Mouse (Mus musculus) neural tube, embryonic 14.5 days (tissue): Measurements from ENCODE around the gene Il6ra. TPM values are rescaled to one million over a fixed set of nuclear protein-coding genes. Genes with fewer than 3 reads are reported as not detected.

Experiments used
- ATAC-seq: fragments of 200-750 bp; cut with Nextera tagmentation; 2 replicates; pipeline ENCODE4 v1.8.0; 2017; ENCODE audit warnings: low read depth, mild to moderate bottlenecking, moderate TSS enrichment, moderate library complexity
- H3K27ac ChIP-seq: fragments of 300-500 bp; sonication (generic); 2 replicates; pipeline ENCODE4 v1.5.1; 2014; ENCODE audit warnings: low read depth, mild to moderate bottlenecking, control low read depth, low read length, moderate library complexity, mixed read lengths
- H3K27me3 ChIP-seq: fragments of 300-500 bp; sonication (generic); 2 replicates; pipeline ENCODE4 v1.6.1; 2014; ENCODE audit warnings: low read length; ENCODE audit not compliant: control insufficient read depth, insufficient read depth
- H3K36me3 ChIP-seq: fragments of 300-500 bp; sonication (generic); 2 replicates; pipeline ENCODE4 v1.6.1; 2014; ENCODE audit warnings: low read length, mixed read lengths; ENCODE audit not compliant: control insufficient read depth, insufficient read depth
- H3K4me1 ChIP-seq: fragments of 300-500 bp; sonication (generic); 2 replicates; pipeline ENCODE4 v1.6.1; 2014; ENCODE audit warnings: low read length; ENCODE audit not compliant: control insufficient read depth, insufficient read depth
- H3K4me2 ChIP-seq: fragments of 300-500 bp; sonication (generic); 2 replicates; pipeline ENCODE4 v1.6.1; 2014; ENCODE audit warnings: mild to moderate bottlenecking, low read depth, low read length, control low read depth
- H3K4me3 ChIP-seq: fragments of 300-500 bp; sonication (generic); 2 replicates; pipeline ENCODE4 v1.5.1; 2014; ENCODE audit warnings: low read depth, low read length, control low read depth, mixed read lengths
- H3K9ac ChIP-seq: fragments of 300-500 bp; sonication (generic); replicated peaks from 2 replicates; pipeline ENCODE4 v1.6.1; 2014; ENCODE audit warnings: low read depth, mild to moderate bottlenecking, control low read depth, low read length, mixed read lengths
- H3K9me3 ChIP-seq: fragments of 300-500 bp; sonication (generic); 2 replicates; pipeline ENCODE4 v1.6.1; 2016; ENCODE audit warnings: low read length; ENCODE audit not compliant: control insufficient read depth
- WGBS: fragments of 180-500 bp; shearing (Covaris S2); extraction: QIAGEN DNeasy Blood & Tissue Kit; methylation state at CpG from one replicate; pipeline ENCODE4 v1.1.7; 2014; 5-methylcytosine and 5-hydroxymethylcytosine counted together
- polyA plus RNA-seq: library from polyadenylated mRNA; unstranded; fragments of >200 nt; fragmentation: Nextera tagmentation; extraction: Ambion mirVana; gene quantifications from 2 replicates; pipeline ENCODE4 v1.2.1, GENCODE M21; 2014

Il6ra gene
- polyA plus RNA-seq, 1 experiment from 2014 or later, result 0.36 TPM

DNA sequence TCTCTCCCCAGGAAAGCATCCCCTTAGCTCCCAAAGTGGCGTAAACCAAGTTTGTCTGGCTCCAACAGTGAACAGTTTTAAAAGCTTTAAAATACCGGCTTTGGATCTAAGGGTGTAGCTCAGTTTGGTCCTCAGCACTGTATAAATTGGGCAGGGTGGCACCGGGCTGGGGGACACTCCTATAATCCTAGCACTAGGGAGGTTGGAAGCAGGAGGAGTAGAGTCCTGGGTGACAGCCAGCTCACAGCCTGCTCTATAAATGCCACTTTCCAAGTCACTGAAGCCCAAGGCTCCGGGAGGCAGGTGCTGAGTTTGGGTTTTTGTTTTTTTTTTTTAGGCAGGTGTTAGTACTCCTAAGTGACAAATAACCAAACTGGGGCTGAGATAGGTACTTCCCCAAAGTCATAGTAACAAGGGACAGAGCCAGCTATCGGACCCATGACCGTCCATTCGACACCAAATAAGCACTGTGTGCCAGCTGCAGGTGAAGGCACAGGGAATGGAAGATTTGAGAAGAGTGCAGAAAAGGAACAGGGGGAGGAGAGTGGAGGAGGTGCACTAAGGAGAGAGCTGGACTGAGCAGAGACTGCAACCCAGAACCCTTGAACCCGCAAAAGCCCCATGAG, 30.3 kb downstream of the Il6ra start:
- H3K27ac ChIP-seq, result no peak overlapping the region
- WGBS, result 86% methylated on average over 8 of the region's 8 CpGs

DNA sequence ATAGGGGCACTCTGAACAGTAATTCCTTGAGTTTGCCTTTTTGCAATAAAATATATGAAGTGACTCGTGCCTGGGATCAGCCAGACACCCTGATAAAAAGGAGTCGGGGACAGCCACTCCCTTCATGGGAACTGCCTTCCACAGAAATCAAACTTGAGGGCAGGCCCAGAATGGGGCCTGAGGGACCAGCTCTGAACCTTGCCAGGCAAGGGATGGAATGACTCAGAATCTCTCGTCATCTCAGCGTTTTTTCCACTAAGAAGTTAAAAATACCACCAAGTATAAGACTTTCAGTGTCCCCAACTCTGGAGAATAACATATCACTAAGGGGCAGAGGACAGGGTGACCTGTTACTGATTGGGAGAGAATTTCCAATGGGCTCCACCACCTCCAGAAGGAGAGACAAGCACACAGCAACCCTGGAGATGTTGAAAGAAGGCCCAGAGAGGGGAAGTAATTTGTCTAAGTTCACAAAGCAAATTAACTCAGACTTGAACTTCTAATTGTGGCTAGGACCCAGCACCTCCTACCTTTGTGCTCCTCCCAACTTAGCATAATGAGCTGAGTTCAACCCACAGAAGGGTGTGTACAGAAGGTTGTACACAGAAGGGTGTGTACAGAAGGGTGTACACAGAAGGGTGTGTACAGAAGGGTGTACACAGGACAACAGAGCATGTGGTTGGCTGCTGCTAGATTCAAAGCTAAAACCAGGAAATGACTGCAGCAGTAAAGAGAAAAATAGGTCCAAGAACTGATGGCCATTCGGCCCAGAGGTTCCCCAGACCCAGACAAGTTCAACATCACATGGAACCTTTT, 32.8 kb downstream of the Il6ra start:
- Histone ChIP-seq H3K4me2 (no peak overlapping the region), H3K9ac (no peak overlapping the region), H3K4me3 (no peak overlapping the region), H3K27ac (no peak overlapping the region), H3K9me3 (no peaks in the 10 kb centered on the region), H3K4me1 (no peaks in the 10 kb centered on the region), H3K36me3 (no peaks in the 10 kb centered on the region), H3K27me3 (no peaks in the 10 kb centered on the region)
- no peak for ATAC-seq
- WGBS, result 87% methylated on average over 5 of the region's 5 CpGs

More for the DNA sequence above, 30.3 kb downstream of the Il6ra start:
- no peak for ATAC-seq
- H3K4me3 ChIP-seq, result no peak overlapping the region
- H3K4me2 ChIP-seq, result no peak overlapping the region
- no peaks in the 10 kb centered on the region for H3K9me3 ChIP-seq
- H3K36me3 ChIP-seq, result no peaks in the 10 kb centered on the region
- H3K4me1 ChIP-seq, result no peaks in the 10 kb centered on the region
- H3K27me3 ChIP-seq, result no peaks in the 10 kb centered on the region
- no peak overlapping the region for H3K9ac ChIP-seq

DNA sequence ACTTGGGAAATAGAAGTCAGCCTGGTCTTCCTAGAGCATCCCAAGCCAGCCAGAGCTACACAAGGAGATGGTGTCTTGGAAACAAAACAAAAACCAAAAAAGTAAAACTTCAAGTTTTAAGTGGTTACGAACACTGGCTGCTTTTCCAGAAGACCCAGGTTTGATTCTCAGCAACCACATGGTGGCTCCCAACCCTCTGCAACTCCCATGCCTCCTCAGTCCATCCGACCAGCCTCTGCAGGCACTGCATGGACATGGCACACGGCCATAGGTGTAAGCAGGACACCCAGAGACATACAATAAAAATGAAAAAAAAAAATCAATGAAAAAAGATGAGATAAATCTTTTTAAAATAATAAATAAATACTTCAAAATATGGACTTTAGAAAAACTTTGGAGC, 33.7 kb downstream of the Il6ra start:
- ATAC-seq, result no peak
- Histone ChIP-seq H3K27ac (no peak overlapping the region), H3K27me3 (no peaks in the 10 kb centered on the region), H3K36me3 (no peaks in the 10 kb centered on the region), H3K9me3 (no peaks in the 10 kb centered on the region), H3K9ac (no peak overlapping the region), H3K4me1 (no peaks in the 10 kb centered on the region), H3K4me2 (no peak overlapping the region), H3K4me3 (no peak overlapping the region)
- WGBS, result 74% methylated on average over 3 of the region's 3 CpGs

- H3K27ac ChIP-seq, result no peak overlapping the region
- 64% methylated on average over 3 of the region's 3 CpGs for WGBS
- H3K9ac ChIP-seq, result no peak overlapping the region
- no peaks in the 10 kb centered on the region for H3K36me3 ChIP-seq
- ATAC-seq, result no peak
- H3K9me3 ChIP-seq, result no peaks in the 10 kb centered on the region
- H3K4me2 ChIP-seq, result no peak overlapping the region
- H3K4me3 ChIP-seq, result no peak overlapping the region
- H3K4me1 ChIP-seq, result no peaks in the 10 kb centered on the region
- no peaks in the 10 kb centered on the region for H3K27me3 ChIP-seq
Measured at GRCm38 (mm10) chr3:89878456-89878855, 34.5 kb downstream of the Il6ra start.

- H3K4me3 ChIP-seq, result no peak overlapping the region
- no peaks in the 10 kb centered on the region for H3K9me3 ChIP-seq
- no peaks in the 10 kb centered on the region for H3K27me3 ChIP-seq
- H3K9ac ChIP-seq, result no peak overlapping the region
- no peaks in the 10 kb centered on the region for H3K4me1 ChIP-seq
- H3K36me3 ChIP-seq, result no peaks in the 10 kb centered on the region
- no peak overlapping the region for H3K27ac ChIP-seq
- 87% methylated on average over 8 of the region's 8 CpGs for WGBS
- no peak for ATAC-seq
- no peak overlapping the region for H3K4me2 ChIP-seq
Measured at GRCm38 (mm10) chr3:89877129-89877528, 35.9 kb downstream of the Il6ra start.

GRCm38 (mm10) chr3:89876469-89876868, 36.5 kb downstream of the Il6ra start:
- no peaks in the 10 kb centered on the region for H3K4me1 ChIP-seq
- ATAC-seq, result no peak
- H3K27me3 ChIP-seq, result no peaks in the 10 kb centered on the region
- H3K27ac ChIP-seq, result no peak overlapping the region
- H3K9me3 ChIP-seq, result no peaks in the 10 kb centered on the region
- no peak overlapping the region for H3K9ac ChIP-seq
- no peaks in the 10 kb centered on the region for H3K36me3 ChIP-seq
- WGBS, result 75% methylated on average over 4 of the region's 4 CpGs
- no peak overlapping the region for H3K4me3 ChIP-seq
- H3K4me2 ChIP-seq, result no peak overlapping the region

GRCm38 (mm10) chr3:89875781-89876180, 37.2 kb downstream of the Il6ra start:
- H3K36me3 ChIP-seq, result no peaks in the 10 kb centered on the region
- WGBS, result 84% methylated on average over 8 of the region's 8 CpGs
- no peak overlapping the region for H3K27ac ChIP-seq
- no peaks in the 10 kb centered on the region for H3K27me3 ChIP-seq
- no peak overlapping the region for H3K4me2 ChIP-seq
- no peaks in the 10 kb centered on the region for H3K4me1 ChIP-seq
- H3K9ac ChIP-seq, result no peak overlapping the region
- no peak for ATAC-seq
- no peak overlapping the region for H3K4me3 ChIP-seq
- H3K9me3 ChIP-seq, result no peaks in the 10 kb centered on the region

GRCm38 (mm10) chr3:89875021-89875420, 38.0 kb downstream of the Il6ra start:
- no peak overlapping the region for H3K4me3 ChIP-seq
- 86% methylated on average over 9 of the region's 9 CpGs for WGBS
- no peak overlapping the region for H3K4me2 ChIP-seq

GRCm38 (mm10) chr3:89874076-89874475, 38.9 kb downstream of the Il6ra start:
- no peak overlapping the region for H3K27ac ChIP-seq
- no peaks in the 10 kb centered on the region for H3K36me3 ChIP-seq
- H3K9ac ChIP-seq, result no peak overlapping the region
- no peaks in the 10 kb centered on the region for H3K9me3 ChIP-seq
- 92% methylated on average over 5 of the region's 5 CpGs for WGBS
- H3K27me3 ChIP-seq, result no peaks in the 10 kb centered on the region
- no peak overlapping the region for H3K4me2 ChIP-seq
- no peak for ATAC-seq
- H3K4me3 ChIP-seq, result no peak overlapping the region
- no peaks in the 10 kb centered on the region for H3K4me1 ChIP-seq

More at GRCm38 (mm10) chr3:89875021-89875420, 38.0 kb downstream of the Il6ra start:
- no peaks in the 10 kb centered on the region for H3K4me1 ChIP-seq
- no peaks in the 10 kb centered on the region for H3K36me3 ChIP-seq
- no peak overlapping the region for H3K9ac ChIP-seq
- H3K27me3 ChIP-seq, result no peaks in the 10 kb centered on the region
- H3K27ac ChIP-seq, result no peak overlapping the region
- H3K9me3 ChIP-seq, result no peaks in the 10 kb centered on the region
- ATAC-seq, result no peak
